Mouse (Mus musculus) thymus, postnatal 10 days (tissue): ENCODE results near the gene Alpl.

Source experiments
- DNase-seq, 2 experiments: peaks; one replicate each; pipeline ENCODE4 v3.0.0; 2021; ENCODE audit warnings: low spot score in 2 of 2

Alpl gene

GRCm38 (mm10) chr4:137800324-137800723, 4.1 kb upstream of the Alpl start:
- DNase-seq: no peak

- no peak for DNase-seq
Observed at GRCm38 (mm10) chr4:137797038-137797437, 854 bp upstream of the Alpl start.

GRCm38 (mm10) chr4:137794178-137794900, 1.8 kb downstream of the Alpl start:
- DNase-seq: no peak

- no peak for DNase-seq
Observed at GRCm38 (mm10) chr4:137793611-137794010, 2.6 kb downstream of the Alpl start.

- DNase-seq: no peak
Observed at GRCm38 (mm10) chr4:137791440-137791839, 4.7 kb downstream of the Alpl start.

- DNase-seq: no peak
Observed at GRCm38 (mm10) chr4:137790981-137791380, 5.2 kb downstream of the Alpl start.

GRCm38 (mm10) chr4:137788511-137789049, 7.6 kb downstream of the Alpl start:
- no peak for DNase-seq

- DNase-seq: no peak
Observed at GRCm38 (mm10) chr4:137787589-137788289, 8.4 kb downstream of the Alpl start.

GRCm38 (mm10) chr4:137786488-137786887, 9.7 kb downstream of the Alpl start:
- DNase-seq: no peak

GRCm38 (mm10) chr4:137785270-137785669, 10.9 kb downstream of the Alpl start:
- no peak for DNase-seq

GRCm38 (mm10) chr4:137784741-137785140, 11.4 kb downstream of the Alpl start:
- DNase-seq: no peak

GRCm38 (mm10) chr4:137783541-137784191, 12.5 kb downstream of the Alpl start:
- no peak for DNase-seq

- no peak for DNase-seq
Observed at GRCm38 (mm10) chr4:137781949-137782348, 14.2 kb downstream of the Alpl start.

- no peak for DNase-seq
Observed at GRCm38 (mm10) chr4:137780986-137781385, 15.2 kb downstream of the Alpl start.

GRCm38 (mm10) chr4:137778397-137779184, 17.6 kb downstream of the Alpl start:
- no peak for DNase-seq

GRCm38 (mm10) chr4:137777866-137778265, 18.3 kb downstream of the Alpl start:
- DNase-seq: no peak

- no peak for DNase-seq
Observed at GRCm38 (mm10) chr4:137774505-137774904, 21.7 kb downstream of the Alpl start.

- DNase-seq: no peak
Observed at GRCm38 (mm10) chr4:137774013-137774412, 22.2 kb downstream of the Alpl start.

GRCm38 (mm10) chr4:137773369-137773899, 22.8 kb downstream of the Alpl start:
- DNase-seq: no peak

GRCm38 (mm10) chr4:137772438-137773056, 23.6 kb downstream of the Alpl start:
- no peak for DNase-seq

- DNase-seq: no peak
Observed at GRCm38 (mm10) chr4:137771749-137772148, 24.4 kb downstream of the Alpl start.
